Mouse (Mus musculus) left cerebral cortex, postnatal 14 days (tissue): ENCODE results near the gene Cdca8. TPM values are rescaled to one million over a fixed set of nuclear protein-coding genes. Genes with fewer than 3 reads are reported as not detected.

Experiments
- DNase-seq, 2 experiments: peaks; one replicate each; pipeline ENCODE4 v3.0.0; 2021 to 2022; ENCODE audit warnings: low spot score in 2 of 2, mixed read lengths in 1 of 2
- intact Hi-C: fragments of 180-260 bp; cut with DNase I; formaldehyde crosslinking; loops from one replicate; pipeline ENCODE4 v1.15.1; 2025
- total RNA-seq, 2 experiments: library from RNA; stranded (reverse); gene quantifications; 2 replicates each; pipeline ENCODE4 v1.2.3; 2021

The Cdca8 gene
- total RNA-seq, 2 experiments from 2014 or later = 2.8 TPM

DNA sequence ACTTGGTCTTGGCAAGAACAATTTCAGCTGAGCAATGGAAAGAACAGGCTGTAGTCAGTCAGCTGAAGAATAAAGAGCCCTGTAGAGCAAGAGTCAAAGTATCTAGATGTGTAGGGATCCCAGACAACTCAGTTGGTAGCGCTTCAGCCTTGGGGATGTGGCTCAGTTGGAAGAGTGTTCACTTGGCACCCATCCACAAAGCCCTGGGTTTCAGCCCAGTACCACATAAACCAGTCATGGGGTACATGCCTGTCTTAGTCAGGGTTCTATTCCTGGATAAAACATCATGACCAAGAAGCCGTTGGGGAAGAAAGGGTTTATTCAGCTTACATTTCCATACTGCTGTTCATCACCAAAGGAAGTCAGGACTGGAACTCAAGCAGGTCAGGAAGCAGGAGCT lies 49.2 kb downstream of the Cdca8 start:
- intact Hi-C loops = no loop called here
- DNase-seq = peak in 1 of 2 experiments; percentile 26

DNA sequence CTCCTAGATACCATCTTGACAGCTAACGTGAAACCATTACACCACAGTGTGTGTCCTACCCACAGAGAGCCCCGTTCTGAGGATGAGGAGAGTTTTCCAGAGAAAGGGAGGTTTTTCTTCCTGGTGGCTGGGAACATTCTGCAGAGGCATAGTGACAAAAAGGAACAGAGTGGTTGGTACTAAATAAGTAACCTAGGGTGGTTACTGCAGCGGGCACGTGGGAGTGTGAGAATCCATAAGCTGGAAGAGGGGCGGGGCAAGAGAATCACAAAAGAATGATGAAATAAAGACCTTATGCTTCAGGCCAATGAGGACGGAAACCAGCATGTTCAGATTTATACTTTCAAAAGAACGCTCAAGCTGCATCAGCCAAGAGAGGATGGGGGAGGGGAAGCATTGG lies 50.4 kb downstream of the Cdca8 start:
- intact Hi-C loops = no loop called here
- DNase-seq = peak in 1 of 2 experiments; percentile 25

DNA sequence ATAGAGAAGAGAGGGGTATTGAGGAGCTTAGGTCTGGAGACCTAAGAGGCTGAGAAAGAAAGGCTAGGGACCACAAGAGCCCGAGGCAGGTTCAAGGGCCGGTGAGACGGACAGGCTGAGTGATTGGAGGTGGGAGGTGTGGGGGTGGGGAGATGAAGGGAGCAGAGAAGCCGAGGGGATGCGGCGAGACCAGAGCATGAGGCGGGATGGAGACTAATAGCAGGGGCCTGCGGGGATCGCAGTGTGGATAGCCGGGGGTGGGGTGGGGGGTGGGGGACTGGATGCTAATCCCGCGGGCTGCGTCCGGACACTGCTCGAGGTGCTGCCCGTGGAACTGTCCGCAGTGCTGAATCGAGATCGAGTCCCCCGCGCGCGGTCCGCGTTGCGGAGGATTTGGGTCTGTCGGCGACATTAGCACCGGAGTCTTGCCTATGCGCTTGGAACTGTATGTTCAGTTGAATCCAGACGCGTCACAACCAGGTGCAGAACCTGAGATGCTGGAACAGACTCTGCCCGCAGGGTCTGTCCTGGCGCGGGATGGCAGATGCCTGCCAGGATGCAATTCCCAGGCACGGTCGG lies 56.9 kb downstream of the Cdca8 start:
- intact Hi-C loops = no loop called here
- DNase-seq = peak in 1 of 2 experiments; percentile 33

DNA sequence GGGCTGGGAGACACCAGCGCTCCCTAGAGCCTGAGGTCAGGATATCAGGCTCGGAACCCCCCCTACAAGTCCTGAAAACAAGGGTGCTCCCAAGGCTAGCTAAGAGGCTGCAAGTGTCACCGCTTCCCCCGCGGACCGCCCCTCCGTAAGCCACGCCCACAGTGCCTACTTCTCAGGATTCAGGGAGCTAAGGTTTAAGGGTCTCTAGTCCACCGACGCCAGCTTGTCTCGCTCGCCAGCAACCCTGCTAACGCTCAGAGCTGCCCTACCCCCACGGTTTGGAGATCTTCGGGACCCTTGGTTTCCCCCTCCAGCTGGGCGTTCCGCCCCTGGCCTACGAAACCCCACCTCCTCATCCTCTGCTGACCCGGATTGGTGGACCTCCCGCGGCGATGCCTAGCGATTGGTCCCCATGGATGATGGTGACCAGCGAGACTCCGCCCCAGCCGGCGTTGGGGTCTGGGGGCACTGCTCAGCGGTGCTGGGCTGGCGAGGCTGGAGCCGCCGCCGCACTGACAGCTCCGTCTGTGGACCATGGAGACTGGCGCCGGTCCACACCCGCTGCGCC lies 57.7 kb downstream of the Cdca8 start:
- peak; percentile 83 to 90 for DNase-seq
- intact Hi-C loops = no loop called here

DNA sequence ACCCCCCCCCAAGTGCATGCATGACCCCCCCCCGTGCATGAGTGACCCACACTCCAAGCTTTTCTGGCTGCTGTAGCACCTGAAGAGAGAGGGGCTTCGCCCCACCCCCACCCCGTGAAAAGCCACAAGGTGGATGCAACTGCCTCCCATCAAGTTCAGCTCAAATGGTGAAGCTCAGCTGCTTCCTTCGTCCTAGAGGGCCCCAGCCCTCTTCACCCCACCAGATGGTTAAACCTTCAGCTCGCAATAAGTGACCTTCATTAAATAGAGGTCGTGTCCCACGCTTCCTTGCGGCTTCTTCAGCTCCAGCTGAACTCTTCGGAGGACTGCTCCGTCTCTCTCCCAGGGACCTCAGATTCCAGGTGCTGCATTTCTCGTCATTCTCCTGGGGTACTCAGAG lies 58.5 kb downstream of the Cdca8 start, which contains the start of gene Epha10:
Gene Epha10, plus strand, starts transcription at position 301 of the 400 bp plus-strand sequence.
- intact Hi-C loops = no loop called here
- DNase-seq = no peak

DNA sequence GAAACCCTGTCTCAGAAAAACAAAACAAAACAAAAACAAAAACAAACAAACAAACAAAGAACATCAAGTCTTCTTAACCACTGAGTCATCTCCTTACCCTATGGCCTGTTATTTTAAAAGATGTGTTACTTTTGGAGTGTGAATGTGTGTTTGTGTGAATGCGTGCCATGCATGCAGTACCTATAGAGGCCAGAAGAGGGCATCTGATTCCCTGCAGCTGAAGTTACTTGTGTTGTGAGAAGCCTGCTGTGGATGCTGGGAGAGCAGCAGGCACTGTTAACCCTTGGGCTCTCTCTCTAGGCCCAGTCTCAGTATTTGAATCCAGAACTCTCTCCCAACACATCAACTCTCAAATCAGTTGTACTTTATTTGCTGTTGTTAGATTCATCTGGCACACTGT lies 66.4 kb downstream of the Cdca8 start:
- intact Hi-C loops = no loop called here
- DNase-seq = no peak

Other genes starting within 250 kb of the Cdca8 start
- 10 to 100 TPM; 14.1 to 14.3 TPM for gene Utp11, start 245.7 kb downstream of the Cdca8 start, total RNA-seq
- gene Fhl3, start 238.6 kb downstream of the Cdca8 start, total RNA-seq = 1 to 10 TPM; 3.8 to 4.2 TPM
- gene Sf3a3, start 224.5 kb downstream of the Cdca8 start, total RNA-seq = 10 to 100 TPM; 31.1 to 32.2 TPM
- gene Inpp5b, start 197.5 kb downstream of the Cdca8 start, total RNA-seq = 10 to 100 TPM; 35.3 to 42.5 TPM
- 10 to 100 TPM; 24.5 to 25.8 TPM for gene Mtf1, start 137.2 kb downstream of the Cdca8 start, total RNA-seq
- 10 to 100 TPM; 29.6 to 29.7 TPM for gene Yrdc, start 88.6 kb downstream of the Cdca8 start, total RNA-seq
- 10 to 100 TPM; 88.7 to 91.2 TPM for gene 1110065P20Rik, start 88.1 kb downstream of the Cdca8 start, total RNA-seq
- 10 to 100 TPM; 51.1 to 55.7 TPM for gene Maneal, start 77.1 kb downstream of the Cdca8 start, total RNA-seq
- gene Epha10, start 58.4 kb downstream of the Cdca8 start, total RNA-seq = 10 to 100 TPM; 32.4 to 34.4 TPM
- 10 to 100 TPM; 15.0 to 17.6 TPM for gene 9930104L06Rik, start 2.3 kb downstream of the Cdca8 start, total RNA-seq
- 1 to 10 TPM; 4.4 to 4.8 TPM for gene Rspo1, start 47.1 kb upstream of the Cdca8 start, total RNA-seq
- gene Gnl2, start 77.3 kb upstream of the Cdca8 start, total RNA-seq = 10 to 100 TPM; 68.8 to 70.7 TPM
- gene Dnali1, start 126.4 kb upstream of the Cdca8 start, total RNA-seq = under 1 TPM in 1 of 2 experiments, not detected in 1; 0.15 TPM
- gene Snip1, start 127.4 kb upstream of the Cdca8 start, total RNA-seq = 10 to 100 TPM; 10.9 to 12.5 TPM
- 100 to 1,000 TPM; 125 to 144 TPM for gene Meaf6, start 145.8 kb upstream of the Cdca8 start, total RNA-seq
- gene Zc3h12a, start 188.5 kb upstream of the Cdca8 start, total RNA-seq = 1 to 10 TPM in 1 of 2 experiments, under 1 TPM in 1; 0.51 to 1.2 TPM